Mouse (Mus musculus): ENCODE data around the gene Tmprss6. TPM values are rescaled to one million over a fixed set of nuclear protein-coding genes. Genes with fewer than 3 reads are reported as not detected.

Tmprss6 gene
- polyA plus RNA-seq, 1 experiment: not detected

DNA sequence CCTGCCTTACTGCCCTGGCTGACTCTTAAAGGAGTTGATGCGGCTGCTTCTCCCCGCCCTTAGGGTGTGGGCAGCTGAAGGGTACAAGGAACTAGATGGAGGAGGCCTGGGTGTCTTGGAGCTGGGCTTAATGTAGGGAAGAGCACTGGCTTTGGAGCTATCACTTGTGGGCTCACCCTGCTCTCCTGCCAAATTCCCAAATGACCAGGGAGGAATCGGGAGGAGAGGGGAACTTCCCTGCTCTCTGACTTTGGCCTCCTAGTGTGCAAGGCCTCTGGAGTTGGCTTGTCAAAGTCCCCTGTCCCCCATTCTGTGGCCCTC lies 39.3 kb downstream of the Tmprss6 start:
- Histone ChIP-seq H3K27ac (ENCODE audit: insufficient read depth, low read length) (peak overlapping the region; percentile 32; the same call in 1 of the 2 replicates), H3K4me3 (ENCODE audit: insufficient read depth, low read length) (peak overlapping the region; percentile 63), H3K4me1 (ENCODE audit: control insufficient read depth, insufficient read depth, low read length) (peaks cover 3% of the 10 kb centered on the region; the same call in 1 of the 2 replicates)
- peak; percentile 55 for TF ChIP-seq POLR2A (IDR thresholded peaks at IDR 0.05; ENCODE audit: low read depth, low read length)
- TF ChIP-seq CTCF (IDR thresholded peaks at IDR 0.05; ENCODE audit: borderline replicate concordance, insufficient read depth, low read length): no peak

DNA sequence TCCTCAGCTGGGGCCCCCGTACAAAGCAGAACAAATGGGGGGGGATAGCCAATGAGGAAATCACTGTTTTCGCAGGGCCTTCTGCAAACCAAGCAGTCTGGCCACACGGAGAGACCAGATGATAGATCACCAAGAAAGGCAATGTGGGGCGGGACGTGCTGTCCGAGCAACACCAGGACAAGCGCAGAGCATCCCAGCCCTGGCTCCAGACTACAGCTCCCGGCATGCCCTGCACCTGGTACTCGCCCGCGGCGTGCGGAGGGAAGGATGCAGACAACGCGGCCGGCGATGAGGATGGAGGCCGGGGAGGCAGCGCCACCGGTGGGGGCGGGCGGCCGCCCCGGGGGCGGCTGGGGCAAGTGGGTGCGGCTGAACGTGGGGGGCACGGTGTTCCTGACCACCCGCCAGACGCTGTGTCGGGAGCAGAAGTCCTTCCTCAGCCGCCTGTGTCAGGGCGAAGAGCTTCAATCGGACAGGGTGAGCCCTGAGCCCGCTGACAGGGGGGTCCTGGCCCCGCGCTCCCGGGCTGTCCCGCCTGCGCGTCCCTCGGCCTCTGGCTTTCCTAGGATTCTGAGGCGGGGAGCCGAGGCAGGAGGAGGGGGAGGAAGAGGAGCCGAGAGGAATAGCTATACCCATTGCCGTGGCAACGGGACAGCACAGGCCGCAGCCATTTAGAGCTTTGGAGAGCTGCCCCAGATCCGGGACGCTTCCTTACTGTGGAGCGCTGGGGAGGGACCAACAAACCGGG lies 39.9 kb downstream of the Tmprss6 start, which contains the start of gene Kctd17:
TSS of gene Kctd17 (plus strand) at position 174 of the 748 bp plus-strand sequence.
- H3K27ac ChIP-seq (ENCODE audit: insufficient read depth, low read length): peak within 1 kb of the TSS; percentile 32; the same call in 1 of the 2 replicates
- H3K4me3 ChIP-seq (ENCODE audit: insufficient read depth, low read length): peak within 1 kb of the TSS; percentile 63
- H3K4me1 ChIP-seq (ENCODE audit: control insufficient read depth, insufficient read depth, low read length): peaks cover 3% of the 10 kb centered on the region; the same call in 1 of the 2 replicates
- TF ChIP-seq CTCF (IDR thresholded peaks at IDR 0.05; ENCODE audit: borderline replicate concordance, insufficient read depth, low read length): no peak
- peak; percentile 65; the same call in 1 of the 2 replicates for TF ChIP-seq POLR2A (IDR thresholded peaks at IDR 0.05; ENCODE audit: low read depth, low read length)

DNA sequence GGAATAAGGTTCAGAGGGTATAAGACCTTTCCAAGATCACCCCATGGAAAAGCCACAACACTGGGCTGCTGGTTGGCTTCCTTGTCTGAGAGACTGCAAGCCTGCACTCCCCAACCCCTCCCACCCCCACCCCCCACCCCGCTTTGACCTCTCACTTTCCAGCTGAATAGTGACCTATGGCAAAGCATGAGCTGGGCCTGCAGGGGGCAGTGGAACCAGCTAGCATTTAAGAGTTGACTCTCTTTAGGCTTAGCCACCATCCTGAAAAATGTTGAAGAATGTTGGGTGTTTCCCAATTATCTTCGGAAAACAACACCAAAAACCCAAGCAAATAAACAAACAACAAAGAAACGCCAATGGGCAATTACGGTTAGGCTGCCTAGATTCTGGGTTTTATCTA lies 43.2 kb downstream of the Tmprss6 start:
- no peak overlapping the region for H3K4me3 ChIP-seq (ENCODE audit: insufficient read depth, low read length)
- peaks cover 2% of the 10 kb centered on the region; the same call in 1 of the 2 replicates for H3K4me1 ChIP-seq (ENCODE audit: control insufficient read depth, insufficient read depth, low read length)
- H3K27ac ChIP-seq (ENCODE audit: insufficient read depth, low read length): no peak overlapping the region
- no peak for TF ChIP-seq CTCF (IDR thresholded peaks at IDR 0.05; ENCODE audit: borderline replicate concordance, insufficient read depth, low read length)
- TF ChIP-seq POLR2A (IDR thresholded peaks at IDR 0.05; ENCODE audit: low read depth, low read length): no peak

DNA sequence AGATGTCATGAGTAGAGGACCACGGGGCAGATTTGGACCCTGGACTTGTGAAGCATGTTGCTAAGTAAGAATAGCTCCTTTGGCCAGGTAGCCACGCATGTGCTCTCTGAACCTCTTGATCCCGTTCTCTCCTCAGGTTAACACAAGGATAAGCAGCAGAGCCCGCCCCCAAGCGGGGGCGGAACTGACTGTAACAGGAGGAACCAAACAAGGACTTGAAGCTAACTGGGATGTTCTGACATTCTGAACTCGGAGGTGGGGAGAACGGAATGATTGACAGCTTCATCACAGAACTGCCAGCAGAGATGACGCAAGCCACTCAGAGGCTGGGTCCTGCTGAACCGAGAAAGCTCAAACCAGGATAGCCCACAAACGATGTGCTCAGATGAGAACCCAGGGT lies 43.9 kb downstream of the Tmprss6 start:
- no peak overlapping the region for H3K27ac ChIP-seq (ENCODE audit: insufficient read depth, low read length)
- TF ChIP-seq POLR2A (IDR thresholded peaks at IDR 0.05; ENCODE audit: low read depth, low read length): no peak
- no peak for TF ChIP-seq CTCF (IDR thresholded peaks at IDR 0.05; ENCODE audit: borderline replicate concordance, insufficient read depth, low read length)
- H3K4me3 ChIP-seq (ENCODE audit: insufficient read depth, low read length): no peak overlapping the region
- H3K4me1 ChIP-seq (ENCODE audit: control insufficient read depth, insufficient read depth, low read length): no peaks in the 10 kb centered on the region

DNA sequence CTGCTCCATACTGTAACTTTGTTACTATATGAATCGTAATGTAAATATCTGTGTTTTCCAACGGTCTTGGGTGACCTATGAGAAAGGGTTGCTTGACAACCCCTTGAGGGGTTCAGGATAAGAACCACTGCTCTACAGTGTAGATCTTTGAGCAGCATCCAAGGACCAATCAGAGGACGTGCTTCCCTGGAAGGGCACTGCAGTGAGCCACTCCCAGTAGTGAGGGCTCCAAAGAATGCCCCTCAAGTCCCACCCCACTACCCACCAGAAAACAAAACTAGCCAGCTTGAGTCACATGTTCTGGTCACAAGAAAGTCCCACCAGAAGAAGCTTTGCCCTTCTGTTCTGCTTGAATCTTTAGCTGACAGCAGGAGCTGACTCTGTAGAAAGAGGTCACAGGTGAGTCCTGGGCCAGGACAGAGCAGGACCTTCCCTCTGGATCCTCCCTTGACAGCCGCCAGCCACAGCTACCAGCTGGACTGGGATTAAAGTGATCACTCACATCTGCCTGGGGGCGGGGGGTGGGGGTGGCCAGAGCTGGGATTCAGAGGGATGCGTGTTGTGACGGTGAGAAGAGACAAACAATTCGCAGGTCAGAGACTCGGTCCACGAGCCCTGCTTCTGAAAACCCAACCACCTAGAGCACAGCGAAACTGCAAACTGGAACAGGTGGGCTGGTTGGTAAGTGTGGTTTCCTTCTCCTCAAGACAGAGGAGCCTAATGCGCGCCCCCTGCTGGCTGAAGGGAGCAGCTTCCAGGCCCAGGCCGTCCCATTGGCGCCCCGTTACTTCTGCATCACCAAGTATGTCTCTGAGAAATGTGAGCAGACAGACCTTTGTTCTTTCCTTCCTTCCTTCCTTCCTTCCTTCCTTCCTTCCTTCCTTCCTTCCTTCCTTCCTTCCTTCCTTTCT lies 46.1 kb downstream of the Tmprss6 start:
- TF ChIP-seq CTCF (IDR thresholded peaks at IDR 0.05; ENCODE audit: borderline replicate concordance, insufficient read depth, low read length) (peak; percentile 75; the same call in 1 of the 2 replicates), POLR2A (IDR thresholded peaks at IDR 0.05; ENCODE audit: low read depth, low read length) (no peak)
- H3K27ac ChIP-seq (ENCODE audit: insufficient read depth, low read length): no peak overlapping the region
- no peak overlapping the region for H3K4me3 ChIP-seq (ENCODE audit: insufficient read depth, low read length)
- no peaks in the 10 kb centered on the region for H3K4me1 ChIP-seq (ENCODE audit: control insufficient read depth, insufficient read depth, low read length)

DNA sequence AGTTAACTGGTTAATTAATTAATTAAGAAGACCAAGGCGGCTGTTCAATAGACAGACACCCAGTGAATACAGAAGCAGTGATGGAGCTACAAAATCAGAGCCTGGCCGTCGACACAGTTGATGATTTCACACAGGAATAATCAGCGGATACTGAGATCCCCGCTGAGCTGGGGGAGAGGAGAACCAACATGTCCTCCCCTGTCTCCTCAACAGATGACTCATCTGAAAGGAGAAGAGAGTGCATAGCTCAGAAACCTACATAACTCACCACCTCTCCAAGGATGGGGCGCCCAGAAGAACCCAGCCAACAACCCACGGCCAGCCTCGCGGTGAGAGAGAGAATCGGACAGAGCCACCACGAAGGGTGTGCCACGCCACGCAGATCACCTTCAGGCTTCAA lies 48.0 kb downstream of the Tmprss6 start:
- H3K4me3 ChIP-seq (ENCODE audit: insufficient read depth, low read length): no peak overlapping the region
- no peaks in the 10 kb centered on the region for H3K4me1 ChIP-seq (ENCODE audit: control insufficient read depth, insufficient read depth, low read length)
- H3K27ac ChIP-seq (ENCODE audit: insufficient read depth, low read length): no peak overlapping the region
- TF ChIP-seq CTCF (IDR thresholded peaks at IDR 0.05; ENCODE audit: borderline replicate concordance, insufficient read depth, low read length) (no peak), POLR2A (IDR thresholded peaks at IDR 0.05; ENCODE audit: low read depth, low read length) (no peak)

DNA sequence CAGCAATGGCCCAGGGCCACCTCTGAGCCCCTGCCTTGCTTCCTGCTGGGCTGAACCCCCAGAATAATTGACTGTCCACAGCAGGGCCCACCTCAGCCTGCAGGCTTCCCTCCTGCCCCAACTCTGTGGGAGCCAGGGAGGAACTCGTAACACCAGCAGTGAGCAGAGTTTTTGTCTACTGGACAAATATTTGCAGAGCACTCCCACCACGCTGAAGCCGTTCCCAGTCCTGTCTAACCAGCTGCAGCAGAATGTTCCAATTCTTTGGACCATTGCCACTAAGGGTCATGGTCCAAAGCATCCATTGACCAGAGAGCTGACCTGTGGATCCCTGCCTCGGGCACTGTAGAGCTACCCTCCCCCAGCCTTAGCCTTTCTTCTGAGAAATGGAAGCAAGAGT lies 51.5 kb downstream of the Tmprss6 start:
- Histone ChIP-seq H3K4me3 (ENCODE audit: insufficient read depth, low read length) (no peak overlapping the region), H3K4me1 (ENCODE audit: control insufficient read depth, insufficient read depth, low read length) (no peaks in the 10 kb centered on the region), H3K27ac (ENCODE audit: insufficient read depth, low read length) (no peak overlapping the region)
- TF ChIP-seq CTCF (IDR thresholded peaks at IDR 0.05; ENCODE audit: borderline replicate concordance, insufficient read depth, low read length) (no peak), POLR2A (IDR thresholded peaks at IDR 0.05; ENCODE audit: low read depth, low read length) (no peak)

DNA sequence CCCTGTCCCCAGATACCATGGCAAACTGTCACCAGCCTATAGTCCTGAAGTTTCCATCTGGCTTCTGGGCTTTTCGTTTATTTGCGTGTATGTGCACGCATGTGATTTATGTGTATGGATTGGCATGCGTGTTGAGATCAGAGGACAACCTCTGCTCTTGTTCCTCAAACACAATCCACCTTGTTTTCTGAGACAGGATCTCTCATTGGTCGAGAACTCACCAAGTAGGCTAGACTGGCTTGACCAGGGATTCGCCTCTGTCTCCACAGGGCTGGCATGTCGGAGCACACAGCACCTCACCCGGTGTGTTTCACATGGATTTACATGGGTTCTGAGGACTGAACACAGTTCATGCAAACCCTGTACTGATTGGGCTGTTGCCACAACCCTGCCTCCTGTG lies 54.3 kb downstream of the Tmprss6 start:
- no peak overlapping the region for H3K4me3 ChIP-seq (ENCODE audit: insufficient read depth, low read length)
- TF ChIP-seq CTCF (IDR thresholded peaks at IDR 0.05; ENCODE audit: borderline replicate concordance, insufficient read depth, low read length): no peak
- no peak for TF ChIP-seq POLR2A (IDR thresholded peaks at IDR 0.05; ENCODE audit: low read depth, low read length)
- no peak overlapping the region for H3K27ac ChIP-seq (ENCODE audit: insufficient read depth, low read length)
- no peaks in the 10 kb centered on the region for H3K4me1 ChIP-seq (ENCODE audit: control insufficient read depth, insufficient read depth, low read length)

DNA sequence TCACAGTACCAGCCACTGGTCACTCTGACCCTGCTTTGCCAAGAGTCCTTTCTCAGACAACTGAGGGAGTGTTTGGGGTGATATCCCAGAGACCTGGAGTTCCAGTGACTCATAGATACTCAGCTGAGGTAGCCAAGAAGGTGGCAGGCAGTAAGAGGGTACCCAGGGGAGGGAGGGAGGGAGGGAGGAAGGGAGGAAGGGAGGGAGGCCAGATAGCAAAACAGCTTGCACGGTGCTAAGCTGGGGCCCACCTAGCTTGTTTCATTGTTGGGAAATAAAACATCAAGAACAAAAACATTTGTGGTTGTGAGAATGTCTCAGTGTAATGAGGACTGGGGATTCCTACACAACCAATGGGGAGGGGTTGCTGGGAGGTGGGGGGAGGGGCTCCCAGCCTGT lies 54.7 kb downstream of the Tmprss6 start:
- Histone ChIP-seq H3K4me1 (ENCODE audit: control insufficient read depth, insufficient read depth, low read length) (no peaks in the 10 kb centered on the region), H3K4me3 (ENCODE audit: insufficient read depth, low read length) (no peak overlapping the region), H3K27ac (ENCODE audit: insufficient read depth, low read length) (no peak overlapping the region)
- no peak for TF ChIP-seq CTCF (IDR thresholded peaks at IDR 0.05; ENCODE audit: borderline replicate concordance, insufficient read depth, low read length)
- no peak for TF ChIP-seq POLR2A (IDR thresholded peaks at IDR 0.05; ENCODE audit: low read depth, low read length)
